Mouse (Mus musculus) bone marrow, adult 2 months (tissue): ENCODE results near the gene Lias. TPM values are rescaled to one million over a fixed set of nuclear protein-coding genes. Genes with fewer than 3 reads are reported as not detected.
A peak's percentile ranks its signal among the peaks of the same experiment; 100 is the strongest.

Experiments
- H3K27ac ChIP-seq: fragments of 200-500 bp; 2 replicates; pipeline ENCODE4 v1.5.1; 2012; ENCODE audit warnings: low read depth, mild to moderate bottlenecking, control low read depth, inconsistent platforms, low read length; ENCODE audit not compliant: control insufficient read depth, poor library complexity, insufficient read depth
- H3K4me1 ChIP-seq: fragments of 200-500 bp; 2 replicates; pipeline ENCODE4 v1.6.1; 2011; ENCODE audit warnings: low read length; ENCODE audit not compliant: control insufficient read depth, insufficient read depth
- H3K4me3 ChIP-seq: fragments of 200-500 bp; replicated peaks from 2 replicates; pipeline ENCODE3; 2011; ENCODE audit warnings: mild to moderate bottlenecking, low read depth, low read length, control low read depth; ENCODE audit not compliant: control insufficient read depth
- CTCF ChIP-seq: fragments of 200-500 bp; IDR thresholded peaks from 2 replicates; pipeline ENCODE4 v1.5.1; 2011; ENCODE audit warnings: low read length, control low read depth; ENCODE audit not compliant: control insufficient read depth, insufficient read depth
- POLR2A ChIP-seq: fragments of 200-500 bp; IDR thresholded peaks from 2 replicates; pipeline ENCODE4 v1.6.1; 2011; ENCODE audit warnings: low read depth, mild to moderate bottlenecking, control low read depth, low read length, borderline replicate concordance; ENCODE audit not compliant: control insufficient read depth
- WGBS: fragments of 180-500 bp; shearing (Covaris S2); methylation state at CpG from one replicate; pipeline ENCODE4 v1.1.7; 2018; 5-methylcytosine and 5-hydroxymethylcytosine counted together
- polyA plus RNA-seq: library from polyadenylated mRNA; stranded (reverse); fragments of >200 nt; gene quantifications from 2 replicates; pipeline ENCODE4 v1.2.4, GENCODE M21; 2011; ENCODE audit warnings: low replicate concordance; ENCODE audit not compliant: missing spikeins, insufficient read depth, insufficient read length

Lias gene
- polyA plus RNA-seq, 1 experiment, result 25.3 TPM

GRCm38 (mm10) chr5:65434471-65435362 lies 43.4 kb downstream of the Lias start:
- Histone ChIP-seq H3K4me1 (no peaks in the 10 kb centered on the region), H3K27ac (peak overlapping the region; percentile 74; the same call in 1 of the 2 replicates), H3K4me3 (peak overlapping the region; percentile 91)
- no peak for TF ChIP-seq CTCF
- TF ChIP-seq POLR2A, result no peak
- WGBS, result 5% methylated on average over 15 of the region's 15 CpGs

GRCm38 (mm10) chr5:65435363-65435805 lies 44.1 kb downstream of the Lias start:
- TF ChIP-seq POLR2A (no peak), CTCF (no peak)

GRCm38 (mm10) chr5:65435806-65436561 lies 44.7 kb downstream of the Lias start, which contains the start of gene Ugdh:
Gene Ugdh (minus strand): TSS chr5:65435949.
- no peaks in the 10 kb centered on the region for H3K4me1 ChIP-seq
- H3K4me3 ChIP-seq, result peak within 1 kb of the TSS; percentile 91
- H3K27ac ChIP-seq, result peak within 1 kb of the TSS; percentile 74
- 1% methylated on average over 51 of the region's 51 CpGs for WGBS
- TF ChIP-seq CTCF, result no peak; the same call in 1 of the 2 replicates
- peak; percentile 92; the same call in 1 of the 2 replicates for TF ChIP-seq POLR2A

More at GRCm38 (mm10) chr5:65435363-65435805, 44.1 kb downstream of the Lias start:
- H3K27ac ChIP-seq, result peak overlapping the region; percentile 74
- WGBS, result under 1% methylated on average over 47 of the region's 47 CpGs
- H3K4me1 ChIP-seq, result no peaks in the 10 kb centered on the region
- peak overlapping the region; percentile 91 for H3K4me3 ChIP-seq

- Histone ChIP-seq H3K4me3 (no peak overlapping the region), H3K4me1 (no peaks in the 10 kb centered on the region), H3K27ac (no peak overlapping the region)
- TF ChIP-seq CTCF (no peak), POLR2A (no peak)
These were observed 46.7 kb downstream of the Lias start for GRCm38 (mm10) chr5:65438041-65438440.

- Histone ChIP-seq H3K27ac (no peak overlapping the region), H3K4me1 (peaks cover 2% of the 10 kb centered on the region; the same call in 1 of the 2 replicates)
- 19% methylated on average over 3 of the region's 6 CpGs for WGBS
These were observed 53.7 kb downstream of the Lias start for GRCm38 (mm10) chr5:65444981-65445380.

GRCm38 (mm10) chr5:65446756-65447155 lies 55.5 kb downstream of the Lias start:
- WGBS, result 76% methylated on average over 2 of the region's 2 CpGs
- Histone ChIP-seq H3K4me3 (no peak overlapping the region), H3K27ac (no peak overlapping the region), H3K4me1 (peaks cover 2% of the 10 kb centered on the region; the same call in 1 of the 2 replicates)
- TF ChIP-seq POLR2A (no peak), CTCF (no peak)

More at GRCm38 (mm10) chr5:65444981-65445380, 53.7 kb downstream of the Lias start:
- no peak overlapping the region for H3K4me3 ChIP-seq
- TF ChIP-seq CTCF (no peak), POLR2A (no peak)

- H3K27ac ChIP-seq, result no peak overlapping the region
- WGBS, result 77% methylated on average over 2 of the region's 2 CpGs
- TF ChIP-seq CTCF (no peak), POLR2A (no peak)
- H3K4me3 ChIP-seq, result no peak overlapping the region
- H3K4me1 ChIP-seq, result peaks cover 2% of the 10 kb centered on the region; the same call in 1 of the 2 replicates
These were observed 56.5 kb downstream of the Lias start for GRCm38 (mm10) chr5:65447826-65448225.

GRCm38 (mm10) chr5:65448941-65449340 lies 57.6 kb downstream of the Lias start:
- WGBS, result 83% methylated on average over 4 of the region's 4 CpGs

More at GRCm38 (mm10) chr5:65448941-65449340, 57.6 kb downstream of the Lias start:
- no peak overlapping the region for H3K4me3 ChIP-seq
- no peak for TF ChIP-seq POLR2A
- no peak for TF ChIP-seq CTCF
- peaks cover 2% of the 10 kb centered on the region; the same call in 1 of the 2 replicates for H3K4me1 ChIP-seq
- no peak overlapping the region for H3K27ac ChIP-seq
